ENCODE assay signal across 36 mouse cellular contexts in genomic region chr4:114960881-114961280, GRCm38 (mm10). TPM values are rescaled to one million over a fixed set of nuclear protein-coding genes. Genes with fewer than 3 reads are reported as not detected.
"Had no signal": no experiment of that assay in that cellular context is flagged by ENCODE, and none has a peak within 500 bp of the region (broad histone marks: within the 10 kb centered on the region; RNA-seq: fewer than 3 reads in every experiment).

No protein-coding gene starts in this region.

RNA-seq across cellular contexts. Expression of gene Foxe3, which starts 35.1 kb away (rescaled TPM):
- total RNA-seq: gastrocnemius, adult 2 months; gastrocnemius, postnatal 10 days; gastrocnemius, postnatal 25 days; gastrocnemius, postnatal 4 days; granulocyte monocyte progenitor cell, adult 5-6 weeks; heart, adult 2 months; heart, postnatal 14 days; heart, postnatal 36 days; hematopoietic stem cell, adult 5-6 weeks; hindbrain, postnatal 0 days; layer of hippocampus, adult 18-20 months; layer of hippocampus, adult 8-10 months; layer of hippocampus, postnatal 14 days; layer of hippocampus, postnatal 36 days; left cerebral cortex, adult 18-20 months; left cerebral cortex, adult 8-10 months; left cerebral cortex, postnatal 10 days; left cerebral cortex, postnatal 25 days; left cerebral cortex, postnatal 4 days; liver, adult 2 months had no signal
- polyA plus RNA-seq: heart, adult 2 months; heart, embryonic 11.5 days; heart, embryonic 13.5 days; heart, embryonic 15.5 days; heart, postnatal 0 days; hindbrain, embryonic 11.5 days; hindbrain, embryonic 13.5 days; hindbrain, embryonic 15.5 days; hindbrain, postnatal 0 days; intestine, embryonic 14.5 days; kidney, embryonic 14.5 days; kidney, embryonic 16.5 days; large intestine, adult 2 months; limb, embryonic 11.5 days; limb, embryonic 13.5 days; limb, embryonic 15.5 days; liver, adult 2 months; liver, embryonic 12.5 days; liver, embryonic 14.5 days had no signal

RNA-seq across cellular contexts. Expression of gene Foxd2, which starts 52.2 kb away (rescaled TPM):
- polyA plus RNA-seq: heart, embryonic 15.5 days had no signal
